Mouse (Mus musculus): ENCODE results near the gene Zmiz1.

DNA sequence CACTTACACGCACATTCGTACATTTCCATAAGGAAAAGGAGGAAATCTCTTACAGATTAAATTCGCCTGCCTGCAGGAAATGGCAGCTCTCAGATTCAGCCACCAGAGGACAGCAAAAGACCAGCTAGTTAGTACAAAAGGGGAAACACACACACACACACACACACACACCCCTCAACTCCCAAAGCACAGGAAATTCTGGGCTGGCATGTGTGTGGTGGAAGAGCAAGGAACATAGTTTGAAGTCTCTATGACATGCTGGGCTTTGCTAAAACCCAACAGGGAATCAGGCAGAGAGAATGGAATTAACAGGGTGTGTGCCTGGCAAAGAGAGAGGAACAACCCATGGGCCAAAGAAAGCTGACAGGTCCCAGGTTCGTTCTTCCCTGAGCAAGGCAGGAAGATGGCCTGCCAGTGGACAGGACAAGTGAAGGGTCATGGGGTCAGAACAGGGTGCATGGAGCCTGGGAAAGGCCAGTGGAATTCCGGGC lies 248.8 kb downstream of the Zmiz1 start:
- no peak for TF ChIP-seq CTCF (IDR thresholded peaks at IDR 0.05; ENCODE audit: low read depth, low read length)
- no peak for TF ChIP-seq POLR2A (IDR thresholded peaks at IDR 0.05; ENCODE audit: insufficient read depth, low read length)
- TF ChIP-seq EP300 (IDR thresholded peaks at IDR 0.05; ENCODE audit: insufficient read depth, low read depth, low read length) = no peak
